Mouse (Mus musculus): ENCODE results near the gene Camta1. TPM values are rescaled to one million over a fixed set of nuclear protein-coding genes. Genes with fewer than 3 reads are reported as not detected.
A peak's percentile ranks its signal among the peaks of the same experiment; 100 is the strongest.

Camta1 gene
- polyA plus RNA-seq, 2 experiments, result 7.3 to 32.8 TPM

DNA sequence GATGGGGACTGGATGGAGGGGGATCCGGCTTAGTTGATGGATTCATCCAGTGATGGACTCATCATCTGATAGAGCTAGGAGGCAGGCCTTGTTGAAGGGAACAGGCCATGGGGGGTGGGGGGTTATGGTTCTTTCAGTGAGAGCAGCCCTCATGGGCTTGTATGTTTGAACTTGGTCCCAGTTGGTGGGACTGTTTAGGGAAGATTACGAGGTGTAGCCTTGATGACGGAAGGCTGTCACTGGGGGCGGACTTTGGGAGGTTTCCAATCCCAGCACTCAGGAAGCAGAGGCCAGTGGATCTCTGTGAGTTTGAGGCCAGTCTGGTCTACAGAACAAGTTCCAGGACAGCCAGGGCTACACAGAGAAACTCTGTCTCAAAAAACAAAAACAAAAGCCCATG, 132.6 kb downstream of the Camta1 start:
- Histone ChIP-seq H3K4me3 (ENCODE audit: insufficient read depth in 1 of 2, low read depth in 2 of 2, low read length in 2 of 2) (no peak overlapping the region), H3K27ac (peak overlapping the region; percentile 82), H3K9ac (replicated peaks) (peak overlapping the region; percentile 47), H3K4me1 (replicated peaks; ENCODE audit: control insufficient read depth in 2 of 2, insufficient read depth in 2 of 2, low read length in 1 of 2) (peaks cover 65 to 72% of the 10 kb centered on the region in 2 experiments), H3K4me2 (ENCODE audit: low read depth) (peak overlapping the region; percentile 39; the same call in 1 of the 2 replicates), H3K36me3 (replicated peaks; ENCODE audit: control insufficient read depth, insufficient read depth, low read depth) (no peaks in the 10 kb centered on the region), H3K9me3 (ENCODE audit: control insufficient read depth, low read length) (no peaks in the 10 kb centered on the region), H3K27me3 (ENCODE audit: control insufficient read depth, insufficient read depth, low read length) (no peaks in the 10 kb centered on the region)
- TF ChIP-seq CTCF (IDR thresholded peaks at IDR 0.05; ENCODE audit: low read depth) (no peak), EP300 (IDR thresholded peaks at IDR 0.05; ENCODE audit: low read depth) (no peak)
- ATAC-seq (ENCODE audit: insufficient read depth), result no peak
- no peak for DNase-seq (ENCODE audit: low read depth in 3 of 3, low spot score in 3 of 3)
- 59% methylated on average over 4 of the region's 4 CpGs for WGBS (ENCODE audit: insufficient replicate concordance)

- H3K36me3 ChIP-seq (replicated peaks; ENCODE audit: control insufficient read depth, insufficient read depth, low read depth), result no peaks in the 10 kb centered on the region
- no peaks in the 10 kb centered on the region for H3K27me3 ChIP-seq (ENCODE audit: control insufficient read depth, insufficient read depth, low read length)
- DNase-seq (ENCODE audit: low read depth in 3 of 3, low spot score in 3 of 3), result no peak
- no peak for ATAC-seq (ENCODE audit: insufficient read depth)
- H3K9me3 ChIP-seq (ENCODE audit: control insufficient read depth, low read length), result no peaks in the 10 kb centered on the region
- peaks cover 65 to 72% of the 10 kb centered on the region in 2 experiments for H3K4me1 ChIP-seq (replicated peaks; ENCODE audit: control insufficient read depth in 2 of 2, insufficient read depth in 2 of 2, low read length in 1 of 2)
- WGBS (ENCODE audit: insufficient replicate concordance), result 81% methylated on average over 11 of the region's 11 CpGs
- H3K9ac ChIP-seq (replicated peaks), result no peak overlapping the region
- H3K27ac ChIP-seq, result peak overlapping the region; percentile 82
- H3K4me2 ChIP-seq (ENCODE audit: low read depth), result no peak overlapping the region
- no peak overlapping the region for H3K4me3 ChIP-seq (ENCODE audit: insufficient read depth in 1 of 2, low read depth in 2 of 2, low read length in 2 of 2)
- TF ChIP-seq CTCF (IDR thresholded peaks at IDR 0.05; ENCODE audit: low read depth) (no peak), EP300 (IDR thresholded peaks at IDR 0.05; ENCODE audit: low read depth) (no peak)
Observed at GRCm38 (mm10) chr4:151728391-151729065, 133.1 kb downstream of the Camta1 start.

GRCm38 (mm10) chr4:151726396-151726795, 135.3 kb downstream of the Camta1 start:
- peaks cover 64 to 66% of the 10 kb centered on the region in 2 experiments for H3K4me1 ChIP-seq (replicated peaks; ENCODE audit: control insufficient read depth in 2 of 2, insufficient read depth in 2 of 2, low read length in 1 of 2)
- H3K4me2 ChIP-seq (ENCODE audit: low read depth), result peak overlapping the region; percentile 43
- WGBS (ENCODE audit: insufficient replicate concordance), result 13% methylated on average over 2 of the region's 2 CpGs
- peak; percentile 74 for ATAC-seq (ENCODE audit: insufficient read depth)
- no peaks in the 10 kb centered on the region for H3K27me3 ChIP-seq (ENCODE audit: control insufficient read depth, insufficient read depth, low read length)
- peak overlapping the region; percentile 65 for H3K9ac ChIP-seq (replicated peaks)
- no peaks in the 10 kb centered on the region for H3K36me3 ChIP-seq (replicated peaks; ENCODE audit: control insufficient read depth, insufficient read depth, low read depth)
- peak overlapping the region; percentile 82 for H3K27ac ChIP-seq
- no peak overlapping the region for H3K4me3 ChIP-seq (ENCODE audit: insufficient read depth in 1 of 2, low read depth in 2 of 2, low read length in 2 of 2)
- TF ChIP-seq CTCF (IDR thresholded peaks at IDR 0.05; ENCODE audit: low read depth), result no peak
- peak; percentile 86 for TF ChIP-seq EP300 (IDR thresholded peaks at IDR 0.05; ENCODE audit: low read depth)
- H3K9me3 ChIP-seq (ENCODE audit: control insufficient read depth, low read length), result no peaks in the 10 kb centered on the region
- peak in 2 of 3 experiments; percentile 16 to 82 for DNase-seq (ENCODE audit: low read depth in 3 of 3, low spot score in 3 of 3)

GRCm38 (mm10) chr4:151724897-151725296, 136.8 kb downstream of the Camta1 start:
- ATAC-seq (ENCODE audit: insufficient read depth) (no peak), DNase-seq (ENCODE audit: low read depth in 3 of 3, low spot score in 3 of 3) (no peak)
- Histone ChIP-seq H3K27me3 (ENCODE audit: control insufficient read depth, insufficient read depth, low read length) (no peaks in the 10 kb centered on the region), H3K9ac (replicated peaks) (no peak overlapping the region; the same call in 1 of the 2 replicates), H3K27ac (peak overlapping the region; percentile 12; the same call in 1 of the 2 replicates), H3K4me2 (ENCODE audit: low read depth) (no peak overlapping the region), H3K36me3 (replicated peaks; ENCODE audit: control insufficient read depth, insufficient read depth, low read depth) (no peaks in the 10 kb centered on the region), H3K4me3 (ENCODE audit: insufficient read depth in 1 of 2, low read depth in 2 of 2, low read length in 2 of 2) (no peak overlapping the region), H3K9me3 (ENCODE audit: control insufficient read depth, low read length) (no peaks in the 10 kb centered on the region), H3K4me1 (replicated peaks; ENCODE audit: control insufficient read depth in 2 of 2, insufficient read depth in 2 of 2, low read length in 1 of 2) (peaks cover 56 to 57% of the 10 kb centered on the region in 2 experiments)
- no peak for TF ChIP-seq CTCF (IDR thresholded peaks at IDR 0.05; ENCODE audit: low read depth)
- no peak for TF ChIP-seq EP300 (IDR thresholded peaks at IDR 0.05; ENCODE audit: low read depth)

DNA sequence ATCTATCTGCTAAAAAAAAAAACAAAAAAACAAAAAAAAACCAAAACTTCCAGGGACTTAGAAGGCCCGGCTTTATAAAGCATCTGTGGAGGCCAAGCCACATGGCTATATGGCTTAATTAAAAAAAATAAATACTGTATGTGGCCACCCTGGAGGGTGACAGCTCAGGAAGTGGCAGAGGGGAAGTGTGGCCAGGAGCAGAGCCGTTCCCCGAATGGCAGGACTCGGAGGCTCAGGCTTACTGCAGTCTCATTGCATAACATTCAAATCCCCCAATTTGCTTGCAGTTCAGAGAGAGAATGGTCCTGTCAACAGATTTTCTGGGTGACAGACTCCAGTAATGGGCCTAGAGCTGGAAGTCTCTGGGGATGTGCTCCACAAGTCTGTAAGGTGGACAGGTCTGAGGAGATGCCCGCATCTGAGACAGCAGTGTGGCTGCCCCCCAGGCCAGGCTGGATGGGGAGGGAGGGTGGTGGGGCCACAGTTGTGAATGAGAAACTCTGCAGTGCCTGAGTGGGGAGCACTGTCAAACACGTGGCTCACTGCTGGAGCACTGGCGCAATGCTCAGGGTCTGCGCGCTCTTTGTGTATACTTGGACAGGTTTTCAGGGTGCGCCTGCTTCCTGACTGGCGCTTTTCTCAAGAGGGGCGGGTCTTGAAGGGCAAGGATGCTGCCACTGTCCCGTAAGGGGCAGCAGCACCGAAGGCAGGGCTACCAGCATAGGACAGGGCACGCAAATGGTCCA, 140.8 kb downstream of the Camta1 start:
- Histone ChIP-seq H3K4me3 (ENCODE audit: insufficient read depth in 1 of 2, low read depth in 2 of 2, low read length in 2 of 2) (no peak overlapping the region), H3K4me2 (ENCODE audit: low read depth) (no peak overlapping the region), H3K27ac (no peak overlapping the region), H3K36me3 (replicated peaks; ENCODE audit: control insufficient read depth, insufficient read depth, low read depth) (no peaks in the 10 kb centered on the region), H3K9ac (replicated peaks) (no peak overlapping the region), H3K4me1 (replicated peaks; ENCODE audit: control insufficient read depth in 2 of 2, insufficient read depth in 2 of 2, low read length in 1 of 2) (peaks cover 45 to 46% of the 10 kb centered on the region in 2 experiments), H3K9me3 (ENCODE audit: control insufficient read depth, low read length) (no peaks in the 10 kb centered on the region), H3K27me3 (ENCODE audit: control insufficient read depth, insufficient read depth, low read length) (no peaks in the 10 kb centered on the region)
- DNase-seq (ENCODE audit: low read depth in 3 of 3, low spot score in 3 of 3), result no peak
- TF ChIP-seq EP300 (IDR thresholded peaks at IDR 0.05; ENCODE audit: low read depth), result no peak
- 62% methylated on average over 15 of the region's 15 CpGs for WGBS (ENCODE audit: insufficient replicate concordance)
- ATAC-seq (ENCODE audit: insufficient read depth), result no peak
